Mouse (Mus musculus): Measurements from ENCODE around the gene Sephs1.

DNA sequence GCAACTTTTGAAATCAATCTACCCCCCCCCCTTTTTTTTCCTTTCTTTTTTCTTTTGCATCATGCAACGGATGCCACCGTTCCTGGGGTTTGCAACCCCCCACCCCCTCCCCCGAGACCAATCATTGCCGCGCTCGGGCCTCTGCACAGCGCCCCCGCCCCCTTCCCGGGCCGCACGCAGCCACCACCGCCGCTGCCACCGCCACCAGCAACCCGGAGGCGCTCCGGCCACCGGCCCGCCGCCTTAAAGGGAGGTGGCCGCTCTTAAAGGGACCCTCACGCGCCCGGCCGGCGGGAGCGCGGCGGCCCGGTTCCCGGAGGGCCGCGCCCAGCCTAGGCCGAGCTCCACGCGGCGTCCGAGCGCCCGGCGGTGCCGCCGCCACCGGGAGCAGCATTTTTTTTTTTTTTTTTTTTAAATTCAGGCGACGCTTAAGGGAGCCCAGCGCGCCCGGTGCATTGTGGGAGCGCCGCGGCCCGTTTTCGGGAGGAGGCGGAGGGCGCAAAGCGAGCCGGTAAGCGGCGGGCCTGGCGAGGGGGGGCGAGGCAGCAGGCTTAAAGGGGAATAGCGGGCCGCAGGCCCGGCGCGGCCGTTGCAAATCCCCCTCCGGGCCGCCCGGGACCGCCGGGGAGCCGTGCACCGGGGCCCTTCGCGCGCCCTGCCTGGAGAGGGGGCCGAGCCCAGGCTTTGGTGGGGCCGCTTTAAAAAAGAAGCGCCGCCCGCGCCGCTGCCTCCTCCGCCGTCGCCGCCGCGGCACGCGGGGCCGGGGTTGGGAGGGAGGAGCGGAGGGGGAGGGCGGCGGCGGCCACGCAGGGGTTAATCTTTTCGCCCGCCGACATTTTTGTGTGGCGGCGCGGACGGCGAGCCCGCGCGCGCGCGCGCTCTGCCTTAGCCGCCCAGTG is at the start of gene Sephs1:
- TF ChIP-seq EP300 (IDR thresholded peaks at IDR 0.05; ENCODE audit: low read depth): no peak
- no peak for TF ChIP-seq CTCF (IDR thresholded peaks at IDR 0.05; ENCODE audit: low read depth)
